Mouse (Mus musculus): ENCODE results near the gene Sall1. TPM values are rescaled to one million over a fixed set of nuclear protein-coding genes. Genes with fewer than 3 reads are reported as not detected.

Sall1 gene
- total RNA-seq (2014; fragmentation: Nextera tagmentation) (not detected in 2 replicates), total RNA-seq (2017) (not detected in 2 replicates)

GRCm38 (mm10) chr8:89043940-89044339 is at the start of gene Sall1:
Sall1 (minus strand) TSS chr8:89044162.
- no peak; the same call in 1 of the 2 replicates for ATAC-seq (replicated peaks; ENCODE audit: poor library complexity, severe bottlenecking)

DNA sequence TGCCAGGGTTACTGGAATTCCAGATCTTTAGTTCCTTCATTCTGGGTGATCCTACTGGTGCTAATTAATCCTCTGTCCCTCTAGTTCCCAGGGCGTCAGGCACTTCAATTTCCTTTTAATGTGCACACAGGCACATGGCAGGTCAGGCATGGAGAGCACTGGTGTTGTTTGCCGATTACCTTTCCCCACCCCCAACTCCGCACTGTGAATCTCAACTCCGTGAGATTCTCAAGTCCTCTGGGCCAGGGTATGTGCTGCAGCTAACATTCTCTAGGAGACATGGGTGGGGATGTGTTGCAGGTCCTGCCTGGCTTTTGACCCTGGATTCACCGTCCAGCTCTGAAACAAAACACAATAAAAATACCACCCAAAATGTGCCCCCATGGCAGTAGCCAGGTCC is 46.0 kb upstream of the Sall1 start:
- no peak for ATAC-seq (replicated peaks; ENCODE audit: poor library complexity, severe bottlenecking)

GRCm38 (mm10) chr8:89079147-89079546 is 35.2 kb upstream of the Sall1 start:
- no peak for ATAC-seq (replicated peaks; ENCODE audit: poor library complexity, severe bottlenecking)

GRCm38 (mm10) chr8:89072968-89073382 is 29.0 kb upstream of the Sall1 start:
- no peak for ATAC-seq (replicated peaks; ENCODE audit: poor library complexity, severe bottlenecking)

DNA sequence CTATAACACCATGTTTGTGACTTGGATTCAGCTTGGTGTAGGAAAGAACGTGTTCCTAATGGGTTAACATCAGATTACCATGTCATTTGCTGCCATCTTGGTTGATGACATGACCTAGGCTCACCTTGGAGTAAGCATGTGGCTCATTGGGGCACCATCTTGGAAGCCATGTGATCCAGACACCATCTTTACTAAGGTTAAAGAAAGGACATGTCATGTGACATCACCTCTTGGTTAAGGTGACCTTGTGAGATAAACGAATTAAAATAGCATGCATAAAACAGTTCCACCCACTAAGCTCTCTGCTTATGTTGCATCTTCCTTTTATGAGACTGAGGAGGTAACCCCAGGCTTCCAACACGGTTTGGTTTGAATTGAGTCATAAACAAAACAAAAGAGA is 23.5 kb upstream of the Sall1 start:
- ATAC-seq (replicated peaks; ENCODE audit: poor library complexity, severe bottlenecking) = no peak

- ATAC-seq (replicated peaks; ENCODE audit: poor library complexity, severe bottlenecking) = no peak
These were observed 20.1 kb upstream of the Sall1 start for GRCm38 (mm10) chr8:89064042-89064441.

GRCm38 (mm10) chr8:89063366-89064040 is 19.5 kb upstream of the Sall1 start:
- ATAC-seq (replicated peaks; ENCODE audit: poor library complexity, severe bottlenecking) = no peak

DNA sequence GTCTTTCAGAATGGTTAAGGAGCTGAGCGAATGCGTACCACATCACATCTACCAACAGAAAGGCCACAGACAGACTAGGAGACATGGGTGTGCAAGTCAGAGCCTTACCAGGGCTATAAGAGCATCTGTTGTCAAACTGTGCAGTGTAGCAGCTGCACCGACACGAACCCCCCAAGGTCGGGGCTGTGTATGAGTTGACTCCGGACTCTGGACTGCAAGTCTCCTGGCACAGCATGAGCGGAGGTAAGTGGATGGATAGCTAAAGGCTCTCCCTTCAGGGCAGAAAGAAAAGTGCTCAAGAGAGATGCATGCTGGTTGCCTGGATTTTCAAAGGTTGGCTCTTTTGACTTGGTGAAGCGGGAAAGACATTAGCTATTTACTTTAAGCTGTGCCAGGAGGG is 16.8 kb upstream of the Sall1 start:
- ATAC-seq (replicated peaks; ENCODE audit: poor library complexity, severe bottlenecking) = no peak

DNA sequence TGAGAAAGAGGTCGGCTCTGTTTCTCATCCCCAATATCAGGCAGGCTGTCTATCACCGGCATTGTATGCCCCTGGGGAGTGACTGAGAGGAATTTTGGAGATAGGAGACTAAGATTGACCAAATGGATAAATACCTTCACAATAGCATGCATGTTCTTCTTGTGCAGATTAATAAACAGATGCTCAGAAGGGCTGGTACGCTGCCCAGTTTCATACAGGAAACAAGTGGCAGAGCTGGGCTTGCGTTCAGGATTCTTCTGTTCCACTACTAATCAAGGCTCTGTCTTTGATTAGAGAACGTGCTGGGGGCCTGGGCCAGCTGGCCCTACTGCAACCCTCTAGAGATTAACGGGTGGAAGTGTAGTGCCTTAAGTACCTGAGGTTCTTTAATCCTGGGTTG is 15.5 kb upstream of the Sall1 start:
- ATAC-seq (replicated peaks; ENCODE audit: poor library complexity, severe bottlenecking) = no peak

DNA sequence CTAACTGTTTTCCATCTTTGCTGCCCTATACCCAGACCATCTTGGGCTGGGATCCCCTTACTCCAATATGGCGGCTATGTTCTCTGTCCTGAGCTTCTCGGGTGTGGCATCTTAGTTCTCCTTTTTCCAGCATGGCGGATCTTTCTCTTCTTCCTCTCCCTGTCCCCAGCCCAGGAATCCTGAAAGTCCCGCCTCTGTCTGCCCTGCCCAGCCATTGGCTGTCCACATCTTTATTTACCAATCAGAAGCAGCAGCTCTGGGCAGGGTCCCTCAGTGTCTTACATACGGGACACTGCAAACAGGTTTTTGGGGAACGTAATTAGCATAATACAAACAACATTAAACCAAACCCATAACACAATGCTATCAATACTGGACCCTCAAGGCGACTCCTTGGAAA is 8.9 kb upstream of the Sall1 start:
- ATAC-seq (replicated peaks; ENCODE audit: poor library complexity, severe bottlenecking) = no peak

DNA sequence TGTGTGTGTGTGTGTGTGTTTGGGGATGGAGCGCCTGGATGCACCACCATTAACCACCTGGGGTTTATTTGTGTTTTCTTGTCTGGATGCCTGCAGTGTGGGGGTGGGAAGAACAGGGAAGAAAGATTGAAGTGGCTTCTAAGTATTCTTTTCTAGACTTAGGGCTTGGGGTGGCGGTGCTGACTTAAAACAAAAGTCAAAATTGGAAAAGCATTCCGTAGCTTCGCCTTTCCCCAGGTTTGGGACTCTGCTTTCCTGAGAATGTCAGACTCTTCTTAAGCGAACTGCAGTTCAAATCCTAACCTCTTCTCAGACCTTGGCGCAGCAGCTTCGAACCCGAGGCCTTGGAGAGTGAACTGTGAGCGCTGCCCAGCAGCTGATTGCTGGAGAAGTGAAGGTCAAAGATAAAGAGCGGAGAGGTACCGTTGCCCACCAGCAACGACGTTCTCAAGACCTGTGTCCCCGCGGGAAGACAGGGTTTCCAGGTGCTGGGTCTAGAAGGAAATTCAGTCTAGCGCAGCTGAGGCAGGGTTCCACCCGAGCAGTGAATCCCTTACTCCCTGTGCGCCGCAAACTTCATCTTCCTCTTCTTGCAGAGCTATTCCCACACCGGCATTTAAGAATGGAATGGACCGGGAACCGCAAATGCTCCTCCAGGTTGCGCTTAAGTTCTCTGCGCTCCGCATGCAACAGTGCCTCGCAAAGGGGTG is 2.8 kb upstream of the Sall1 start:
- ATAC-seq (replicated peaks; ENCODE audit: poor library complexity, severe bottlenecking) = no peak

- no peak for ATAC-seq (replicated peaks; ENCODE audit: poor library complexity, severe bottlenecking)
These were observed 2.3 kb upstream of the Sall1 start for GRCm38 (mm10) chr8:89046226-89046625.

- ATAC-seq (replicated peaks; ENCODE audit: poor library complexity, severe bottlenecking) = no peak
These were observed 1.8 kb upstream of the Sall1 start for GRCm38 (mm10) chr8:89045726-89046125.

GRCm38 (mm10) chr8:89045218-89045601 is 1.2 kb upstream of the Sall1 start:
- ATAC-seq (replicated peaks; ENCODE audit: poor library complexity, severe bottlenecking) = no peak

DNA sequence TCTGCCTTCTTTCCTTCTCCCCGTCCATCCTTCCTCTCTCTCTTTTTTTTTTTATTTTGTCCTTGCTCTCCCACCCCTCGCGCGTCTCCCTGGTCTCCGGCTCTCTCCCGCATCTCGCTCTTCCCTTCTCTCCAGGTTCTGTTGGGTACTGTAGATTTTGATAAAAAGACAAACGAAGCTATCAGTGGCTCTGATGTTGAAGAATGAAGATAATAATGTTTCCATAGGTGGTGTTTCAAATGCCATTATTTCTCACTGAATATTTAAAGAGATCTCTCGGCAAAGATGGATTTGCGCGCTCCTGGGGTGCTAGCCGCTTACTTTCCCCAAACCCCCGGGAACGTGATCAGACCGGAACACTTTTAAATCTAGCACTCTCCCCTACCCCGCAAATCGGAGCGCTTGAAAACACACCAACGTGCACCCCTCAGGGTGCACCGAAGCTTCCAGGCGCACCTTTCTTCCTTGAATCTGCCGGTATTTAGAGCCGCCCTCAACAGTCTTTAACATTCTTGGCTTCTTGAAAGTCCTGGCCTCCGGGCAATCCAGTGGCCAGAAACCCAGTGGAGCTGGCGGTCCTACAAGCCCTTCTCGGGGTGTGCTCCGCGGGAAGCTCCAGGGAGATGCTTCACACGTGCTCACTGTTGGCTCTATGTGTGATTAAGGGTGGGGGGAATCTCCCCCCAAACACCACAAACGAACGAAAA is 702 bp upstream of the Sall1 start:
- ATAC-seq (replicated peaks; ENCODE audit: poor library complexity, severe bottlenecking) = no peak

- no peak for ATAC-seq (replicated peaks; ENCODE audit: poor library complexity, severe bottlenecking)
These were observed 556 bp downstream of the Sall1 start for GRCm38 (mm10) chr8:89043371-89043841.

DNA sequence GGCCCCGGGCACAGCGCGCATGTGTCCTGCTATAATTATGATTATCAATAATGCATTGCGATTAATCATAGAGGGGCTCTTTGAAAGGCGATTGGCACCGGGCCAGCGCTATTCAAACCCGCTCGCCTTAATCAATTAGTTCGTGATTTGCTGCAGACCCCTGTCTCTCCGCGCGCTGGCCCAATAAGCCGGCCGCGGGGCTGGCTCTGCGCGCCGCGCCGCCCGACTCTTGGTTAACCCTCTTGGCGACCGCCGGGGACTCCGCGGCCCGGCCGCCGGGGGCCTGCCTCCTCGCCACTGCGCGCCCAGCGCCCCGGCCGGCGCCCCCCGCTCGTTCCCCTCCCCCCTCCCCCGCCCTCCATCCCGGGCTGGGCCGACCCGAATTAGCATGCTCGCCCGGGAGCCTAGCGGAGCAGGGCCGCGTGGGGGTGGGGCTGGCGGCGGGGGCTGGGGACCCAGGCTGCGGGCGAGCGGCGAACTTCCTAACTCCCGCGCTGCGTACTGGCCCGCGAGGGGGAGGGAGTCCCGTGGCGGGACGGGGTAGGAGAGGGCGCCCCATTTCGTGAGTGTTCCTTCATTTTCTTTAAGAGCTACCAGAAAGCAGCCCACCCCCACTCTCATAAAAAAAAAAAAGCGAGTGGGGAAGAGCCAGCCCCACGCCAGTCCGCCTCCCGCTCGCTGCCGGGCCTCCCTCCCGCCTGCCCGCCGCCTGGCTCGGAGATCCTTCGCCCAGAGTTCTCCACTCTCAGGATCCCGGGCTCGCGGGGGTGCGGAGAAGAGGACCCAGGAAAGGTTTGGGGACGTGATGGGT is 1.2 kb downstream of the Sall1 start:
- no peak for ATAC-seq (replicated peaks; ENCODE audit: poor library complexity, severe bottlenecking)

DNA sequence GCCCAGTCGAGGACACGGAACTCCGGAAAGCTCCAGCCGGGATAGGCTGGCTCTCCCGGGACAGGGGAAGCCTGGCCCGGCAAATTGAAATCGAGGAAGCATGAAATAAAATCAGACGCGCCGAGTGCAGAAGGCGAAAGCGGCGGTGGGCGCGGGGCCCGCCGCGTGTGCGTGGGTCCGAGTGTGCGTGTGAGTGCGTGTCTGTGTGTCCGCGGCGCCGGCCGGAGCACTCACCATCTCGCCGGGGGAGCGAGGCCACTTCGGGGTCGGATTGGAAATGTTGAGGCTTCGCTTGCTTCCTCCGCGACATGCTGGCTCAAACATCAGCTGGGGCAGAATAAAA is 1.9 kb downstream of the Sall1 start:
- no peak for ATAC-seq (replicated peaks; ENCODE audit: poor library complexity, severe bottlenecking)

DNA sequence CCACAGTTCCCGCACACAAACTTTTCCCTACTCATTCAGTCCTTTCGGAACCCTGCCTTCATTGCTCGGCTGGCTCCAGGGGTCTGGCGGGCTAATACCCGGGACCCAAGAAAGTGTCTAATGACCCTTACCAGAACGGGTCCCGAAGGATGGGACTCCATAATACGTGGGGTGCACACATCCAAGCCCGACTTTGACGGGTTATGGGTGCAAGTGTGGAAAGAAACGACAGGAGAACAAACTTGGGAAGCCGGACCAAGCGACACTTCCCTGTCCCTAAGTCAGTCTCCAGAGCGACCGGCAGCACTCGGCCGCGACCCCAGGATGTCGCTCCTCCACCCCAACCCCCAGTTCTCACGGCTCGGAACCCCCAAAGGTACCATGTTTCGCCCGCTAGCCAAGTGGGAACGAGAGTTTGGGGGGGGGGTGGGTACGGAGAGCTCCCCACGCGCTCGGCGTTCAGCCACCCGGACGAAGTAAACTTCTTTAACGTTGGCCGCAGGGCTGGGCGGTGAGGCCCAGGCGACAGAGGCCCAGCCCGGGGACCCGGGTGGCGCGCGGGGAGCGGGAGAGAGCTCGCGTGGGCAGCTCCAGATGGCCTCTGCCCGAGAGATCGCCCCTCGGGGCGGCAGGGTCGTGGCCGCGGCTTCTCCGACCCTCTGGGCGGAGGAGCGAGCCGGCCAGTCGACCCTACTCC is 2.4 kb downstream of the Sall1 start:
- ATAC-seq (replicated peaks; ENCODE audit: poor library complexity, severe bottlenecking) = peak; percentile 18; the same call in 1 of the 2 replicates

Measured in granulocyte monocyte progenitor cell, adult 5-6 weeks (primary cell).